Mouse (Mus musculus) heart, postnatal 14 days (tissue): Measurements from ENCODE around the gene Gm14412. TPM values are rescaled to one million over a fixed set of nuclear protein-coding genes. Genes with fewer than 3 reads are reported as not detected.
"Not testable (repeated sequence)": the region's sequence is repeated elsewhere in the genome, so short reads cannot be mapped to it uniquely, and the experiment has no call there.

Source experiments
- DNase-seq, 2 experiments: peaks; one replicate each; pipeline ENCODE4 v3.0.0; 2021 to 2022
- intact Hi-C: fragments of 180-260 bp; cut with DNase I; formaldehyde crosslinking; loops from one replicate; pipeline ENCODE4 v1.15.1; 2025
- long read RNA-seq, 2 experiments: library from polyadenylated mRNA; stranded (forward); transcript quantifications; one replicate each; pipeline ENCODE4 v2.0.0; 2021
- total RNA-seq, 2 experiments: library from RNA; stranded (reverse); gene quantifications; 2 replicates each; pipeline ENCODE4 v1.2.3; 2021

Gene Gm14412
- 1 to 10 TPM; 1.0 TPM for total RNA-seq
- long read RNA-seq, experiment 1 = 0 reads
- long read RNA-seq, experiment 2 = 0 reads

GRCm38 (mm10) chr2:177324257-177324733 is at the start of gene Gm14412:
Gene Gm14412 (minus strand): TSS chr2:177324307.
- not testable (repeated sequence) for DNase-seq

GRCm38 (mm10) chr2:177329661-177330292 is 5.7 kb upstream of the Gm14412 start:
- DNase-seq, intact Hi-C loops: not testable (repeated sequence)

More at GRCm38 (mm10) chr2:177324257-177324733, at the start of gene Gm14412:
- intact Hi-C loops = not testable (repeated sequence)

GRCm38 (mm10) chr2:177321361-177321760 is 2.7 kb downstream of the Gm14412 start:
- peak; percentile 8 to 36 for DNase-seq
- intact Hi-C loops = loop anchor here (2.0 kb wide), 1 partner anchor 247 kb away; the partner anchor contains the start of gene Gm14401

- not testable (repeated sequence) for DNase-seq
- intact Hi-C loops = loop anchor here (2.0 kb wide), 1 partner anchor 246 kb away; the partner anchor contains the start of gene Gm14401
These were observed 3.3 kb downstream of the Gm14412 start for GRCm38 (mm10) chr2:177320786-177321320.

GRCm38 (mm10) chr2:177318996-177319395 is 5.1 kb downstream of the Gm14412 start:
- intact Hi-C loops = no loop called here
- DNase-seq = no peak

- intact Hi-C loops, DNase-seq: not testable (repeated sequence)
These were observed 14.5 kb downstream of the Gm14412 start for GRCm38 (mm10) chr2:177309627-177310026.

GRCm38 (mm10) chr2:177304980-177305379 is 19.1 kb downstream of the Gm14412 start:
- intact Hi-C loops = not testable (repeated sequence)

GRCm38 (mm10) chr2:177283701-177284100 is 40.4 kb downstream of the Gm14412 start:
- intact Hi-C loops, DNase-seq: not testable (repeated sequence)

More at GRCm38 (mm10) chr2:177304980-177305379, 19.1 kb downstream of the Gm14412 start:
- DNase-seq = not testable (repeated sequence)

GRCm38 (mm10) chr2:177277754-177278153 is 46.4 kb downstream of the Gm14412 start:
- intact Hi-C loops = not testable (repeated sequence)

GRCm38 (mm10) chr2:177272237-177272636 is 51.9 kb downstream of the Gm14412 start:
- intact Hi-C loops, DNase-seq: not testable (repeated sequence)

More at GRCm38 (mm10) chr2:177277754-177278153, 46.4 kb downstream of the Gm14412 start:
- DNase-seq = not testable (repeated sequence)

GRCm38 (mm10) chr2:177266936-177267335 is 57.2 kb downstream of the Gm14412 start, which contains the start of gene Gm14409:
Gene Gm14409 (minus strand): TSS chr2:177267036.
- DNase-seq, intact Hi-C loops: not testable (repeated sequence)

Other genes starting within 250 kb of the Gm14412 start
- under 1 TPM in 1 of 2 experiments, not detected in 1; 0.59 TPM for gene Gm14401, start 250.0 kb downstream of the Gm14412 start, total RNA-seq
- 10 to 100 TPM; 31.2 to 34.0 TPM for gene Gm14410, start 117.9 kb downstream of the Gm14412 start, total RNA-seq
- 1 to 10 TPM; 1.0 to 1.1 TPM for gene Gm14409, start 57.3 kb downstream of the Gm14412 start, total RNA-seq
- gene Gm14418, start 74.0 kb upstream of the Gm14412 start, total RNA-seq = 10 to 100 TPM in 1 of 2 experiments, 1 to 10 TPM in 1; 9.5 to 13.1 TPM
- 100 to 1,000 TPM; 299 to 302 TPM for gene Zfp970, start 140.4 kb upstream of the Gm14412 start, total RNA-seq
- gene Gm14403, start 173.9 kb upstream of the Gm14412 start, total RNA-seq = 10 to 100 TPM; 54.7 to 58.7 TPM